Mouse (Mus musculus): ENCODE data around the gene Gpc4. TPM values are rescaled to one million over a fixed set of nuclear protein-coding genes. Genes with fewer than 3 reads are reported as not detected.

Gene Gpc4
- polyA plus RNA-seq (2015; fragmentation: Nextera tagmentation; extraction: Ambion mirVana) = 5.2 and 5.4 TPM in 2 replicates

- peaks cover 18% of the 10 kb centered on the region for H3K27me3 ChIP-seq (ENCODE audit: control insufficient read depth, insufficient read depth, low read depth, low read length)
- no peaks in the 10 kb centered on the region for H3K9me3 ChIP-seq (replicated peaks; ENCODE audit: control insufficient read depth, low read length)
- peak within 1 kb of the TSS; percentile 64 for H3K4me3 ChIP-seq (ENCODE audit: low read depth, low read length)
- H3K4me2 ChIP-seq (ENCODE audit: low read depth, low read length) = peak within 1 kb of the TSS; percentile 80
- H3K9ac ChIP-seq (ENCODE audit: low read depth, low read length) = peak within 1 kb of the TSS; percentile 64
- peak; percentile 86 for ATAC-seq (ENCODE audit: low read depth)
- no peaks in the 10 kb centered on the region; the same call in 1 of the 2 replicates for H3K4me1 ChIP-seq (ENCODE audit: control insufficient read depth, low read depth, low read length)
- peak within 1 kb of the TSS; percentile 33; the same call in 1 of the 2 replicates for H3K27ac ChIP-seq (ENCODE audit: low read length)
- H3K36me3 ChIP-seq (ENCODE audit: control insufficient read depth, insufficient read depth) = no peaks in the 10 kb centered on the region
- WGBS (ENCODE audit: insufficient replicate concordance) = 18% methylated on average over 58 of the region's 76 CpGs
These were observed at the start of gene Gpc4 for GRCm38 (mm10) chrX:52164738-52165554. TSS of gene Gpc4 (minus strand) at chrX:52165252.

- no peak overlapping the region for H3K9ac ChIP-seq (ENCODE audit: low read depth, low read length)
- WGBS (ENCODE audit: insufficient replicate concordance) = 41% methylated on average over 4 of the region's 4 CpGs
- H3K4me3 ChIP-seq (ENCODE audit: low read depth, low read length) = no peak overlapping the region
- H3K4me1 ChIP-seq (ENCODE audit: control insufficient read depth, low read depth, low read length) = no peaks in the 10 kb centered on the region
- H3K27ac ChIP-seq (ENCODE audit: low read length) = no peak overlapping the region
- H3K4me2 ChIP-seq (ENCODE audit: low read depth, low read length) = no peak overlapping the region
- no peaks in the 10 kb centered on the region for H3K9me3 ChIP-seq (replicated peaks; ENCODE audit: control insufficient read depth, low read length)
- H3K36me3 ChIP-seq (ENCODE audit: control insufficient read depth, insufficient read depth) = no peaks in the 10 kb centered on the region
- no peaks in the 10 kb centered on the region for H3K27me3 ChIP-seq (ENCODE audit: control insufficient read depth, insufficient read depth, low read depth, low read length)
- ATAC-seq (ENCODE audit: low read depth) = no peak
These were observed 47.8 kb upstream of the Gpc4 start for GRCm38 (mm10) chrX:52212846-52213245.

- ATAC-seq (ENCODE audit: low read depth) = no peak
- no peak overlapping the region for H3K27ac ChIP-seq (ENCODE audit: low read length)
- no peak overlapping the region for H3K4me2 ChIP-seq (ENCODE audit: low read depth, low read length)
- no peak overlapping the region for H3K9ac ChIP-seq (ENCODE audit: low read depth, low read length)
- WGBS (ENCODE audit: insufficient replicate concordance) = 38% methylated on average over 6 of the region's 6 CpGs
- H3K4me1 ChIP-seq (ENCODE audit: control insufficient read depth, low read depth, low read length) = no peaks in the 10 kb centered on the region
- H3K9me3 ChIP-seq (replicated peaks; ENCODE audit: control insufficient read depth, low read length) = no peaks in the 10 kb centered on the region
- H3K4me3 ChIP-seq (ENCODE audit: low read depth, low read length) = no peak overlapping the region
- H3K36me3 ChIP-seq (ENCODE audit: control insufficient read depth, insufficient read depth) = no peaks in the 10 kb centered on the region
- no peaks in the 10 kb centered on the region for H3K27me3 ChIP-seq (ENCODE audit: control insufficient read depth, insufficient read depth, low read depth, low read length)
These were observed 34.8 kb upstream of the Gpc4 start for GRCm38 (mm10) chrX:52199836-52200235.

GRCm38 (mm10) chrX:52193311-52193968 lies 28.4 kb upstream of the Gpc4 start:
- H3K27me3 ChIP-seq (ENCODE audit: control insufficient read depth, insufficient read depth, low read depth, low read length) = no peaks in the 10 kb centered on the region; the same call in 1 of the 2 replicates
- no peak overlapping the region for H3K4me2 ChIP-seq (ENCODE audit: low read depth, low read length)
- H3K4me3 ChIP-seq (ENCODE audit: low read depth, low read length) = no peak overlapping the region
- no peaks in the 10 kb centered on the region for H3K4me1 ChIP-seq (ENCODE audit: control insufficient read depth, low read depth, low read length)
- no peaks in the 10 kb centered on the region for H3K9me3 ChIP-seq (replicated peaks; ENCODE audit: control insufficient read depth, low read length)
- no peak for ATAC-seq (ENCODE audit: low read depth)
- H3K9ac ChIP-seq (ENCODE audit: low read depth, low read length) = no peak overlapping the region
- WGBS (ENCODE audit: insufficient replicate concordance) = 26% methylated on average over 4 of the region's 4 CpGs
- no peaks in the 10 kb centered on the region for H3K36me3 ChIP-seq (ENCODE audit: control insufficient read depth, insufficient read depth)
- no peak overlapping the region for H3K27ac ChIP-seq (ENCODE audit: low read length)

GRCm38 (mm10) chrX:52189094-52189493 lies 24.0 kb upstream of the Gpc4 start:
- Histone ChIP-seq H3K27ac (ENCODE audit: low read length) (no peak overlapping the region), H3K4me2 (ENCODE audit: low read depth, low read length) (no peak overlapping the region), H3K4me3 (ENCODE audit: low read depth, low read length) (no peak overlapping the region), H3K27me3 (ENCODE audit: control insufficient read depth, insufficient read depth, low read depth, low read length) (no peaks in the 10 kb centered on the region; the same call in 1 of the 2 replicates), H3K9me3 (replicated peaks; ENCODE audit: control insufficient read depth, low read length) (no peaks in the 10 kb centered on the region), H3K36me3 (ENCODE audit: control insufficient read depth, insufficient read depth) (no peaks in the 10 kb centered on the region), H3K4me1 (ENCODE audit: control insufficient read depth, low read depth, low read length) (no peaks in the 10 kb centered on the region), H3K9ac (ENCODE audit: low read depth, low read length) (no peak overlapping the region)
- WGBS (ENCODE audit: insufficient replicate concordance) = 27% methylated on average over 4 of the region's 4 CpGs
- ATAC-seq (ENCODE audit: low read depth) = no peak

- Histone ChIP-seq H3K4me1 (ENCODE audit: control insufficient read depth, low read depth, low read length) (no peaks in the 10 kb centered on the region), H3K36me3 (ENCODE audit: control insufficient read depth, insufficient read depth) (no peaks in the 10 kb centered on the region), H3K9ac (ENCODE audit: low read depth, low read length) (no peak overlapping the region), H3K4me3 (ENCODE audit: low read depth, low read length) (no peak overlapping the region), H3K27ac (ENCODE audit: low read length) (no peak overlapping the region), H3K4me2 (ENCODE audit: low read depth, low read length) (no peak overlapping the region), H3K27me3 (ENCODE audit: control insufficient read depth, insufficient read depth, low read depth, low read length) (no peaks in the 10 kb centered on the region), H3K9me3 (replicated peaks; ENCODE audit: control insufficient read depth, low read length) (no peaks in the 10 kb centered on the region)
- 54% methylated on average over 5 of the region's 5 CpGs for WGBS (ENCODE audit: insufficient replicate concordance)
- ATAC-seq (ENCODE audit: low read depth) = no peak
These were observed 18.7 kb upstream of the Gpc4 start for GRCm38 (mm10) chrX:52183551-52184442.

GRCm38 (mm10) chrX:52181401-52181800 lies 16.3 kb upstream of the Gpc4 start:
- H3K4me2 ChIP-seq (ENCODE audit: low read depth, low read length) = no peak overlapping the region
- H3K4me3 ChIP-seq (ENCODE audit: low read depth, low read length) = no peak overlapping the region
- no peak overlapping the region for H3K27ac ChIP-seq (ENCODE audit: low read length)
- no peaks in the 10 kb centered on the region for H3K4me1 ChIP-seq (ENCODE audit: control insufficient read depth, low read depth, low read length)
- H3K9me3 ChIP-seq (replicated peaks; ENCODE audit: control insufficient read depth, low read length) = no peaks in the 10 kb centered on the region
- no peaks in the 10 kb centered on the region for H3K36me3 ChIP-seq (ENCODE audit: control insufficient read depth, insufficient read depth)
- no peaks in the 10 kb centered on the region for H3K27me3 ChIP-seq (ENCODE audit: control insufficient read depth, insufficient read depth, low read depth, low read length)
- WGBS (ENCODE audit: insufficient replicate concordance) = 58% methylated on average over 2 of the region's 2 CpGs
- no peak overlapping the region for H3K9ac ChIP-seq (ENCODE audit: low read depth, low read length)
- no peak for ATAC-seq (ENCODE audit: low read depth)

- no peak overlapping the region for H3K4me2 ChIP-seq (ENCODE audit: low read depth, low read length)
- no peaks in the 10 kb centered on the region for H3K36me3 ChIP-seq (ENCODE audit: control insufficient read depth, insufficient read depth)
- H3K9me3 ChIP-seq (replicated peaks; ENCODE audit: control insufficient read depth, low read length) = no peaks in the 10 kb centered on the region
- no peaks in the 10 kb centered on the region for H3K27me3 ChIP-seq (ENCODE audit: control insufficient read depth, insufficient read depth, low read depth, low read length)
- no peaks in the 10 kb centered on the region for H3K4me1 ChIP-seq (ENCODE audit: control insufficient read depth, low read depth, low read length)
- no peak overlapping the region for H3K27ac ChIP-seq (ENCODE audit: low read length)
- WGBS (ENCODE audit: insufficient replicate concordance) = 27% methylated on average over 4 of the region's 4 CpGs
- ATAC-seq (ENCODE audit: low read depth) = no peak
- H3K9ac ChIP-seq (ENCODE audit: low read depth, low read length) = no peak overlapping the region
- H3K4me3 ChIP-seq (ENCODE audit: low read depth, low read length) = no peak overlapping the region
These were observed 12.0 kb upstream of the Gpc4 start for GRCm38 (mm10) chrX:52177067-52177466.

Data from liver, embryonic 16.5 days (tissue).